8 mouse cellular contexts compared by ENCODE assay signal in genomic region chr6:140336414-140336941, GRCm38 (mm10).
DNase-seq lines count a peak whose midpoint lies in the region; ATAC-seq lines count a peak whose summit lies in the region.
"Had no signal": no experiment of that assay in that cellular context is flagged by ENCODE, and none has a peak within 500 bp of the region (broad histone marks: within the 10 kb centered on the region; RNA-seq: fewer than 3 reads in every experiment).

No protein-coding gene starts in this region.

- peaks cover 31% of the 10 kb centered on the region for H3K4me1 ChIP-seq in hindbrain, embryonic 13.5 days (replicated peaks)
- H3K4me1 ChIP-seq in midbrain, embryonic 12.5 days: peaks cover 20% of the 10 kb centered on the region

- no peaks in the 10 kb centered on the region for H3K27me3 ChIP-seq in hindbrain, embryonic 13.5 days
- H3K27me3 ChIP-seq in midbrain, embryonic 12.5 days: no peaks in the 10 kb centered on the region

- H3K36me3 ChIP-seq in hindbrain, embryonic 13.5 days: no peaks in the 10 kb centered on the region
- H3K36me3 ChIP-seq in midbrain, embryonic 12.5 days: no peaks in the 10 kb centered on the region

- peak; percentile 44 for ATAC-seq in hindbrain, embryonic 13.5 days (ENCODE audit: low FRiP score)
- peak; percentile 80 for ATAC-seq in midbrain, embryonic 12.5 days (ENCODE audit: low FRiP score, low read depth)

- peak overlapping the region; percentile 71 for H3K27ac ChIP-seq in hindbrain, embryonic 13.5 days
- H3K27ac ChIP-seq in midbrain, embryonic 12.5 days (replicated peaks): peak overlapping the region; percentile 76

- DNase-seq in Muller cell, postnatal 12 days (ENCODE audit: inconsistent ontology term): peak; percentile 83
- peak; percentile 76 for DNase-seq in embryo, embryonic 10 days (ENCODE audit: low spot score)
- DNase-seq in cerebellum, postnatal 4 days (ENCODE audit: low spot score in 2 of 2): no peak
- DNase-seq in frontal cortex, adult 2 months (ENCODE audit: extremely low spot score in 1 of 2, low spot score in 1 of 2): no peak
- DNase-seq in left cerebral cortex, adult 8-10 months (ENCODE audit: low spot score in 2 of 2): no peak
- DNase-seq: left cerebral cortex, postnatal 4 days had no signal

- peak overlapping the region; percentile 20; the same call in 1 of the 2 replicates for H3K4me2 ChIP-seq in hindbrain, embryonic 13.5 days
- peak overlapping the region; percentile 43 for H3K4me2 ChIP-seq in midbrain, embryonic 12.5 days (replicated peaks)

- no peak overlapping the region for H3K9ac ChIP-seq in hindbrain, embryonic 13.5 days
- H3K9ac ChIP-seq in midbrain, embryonic 12.5 days (replicated peaks): no peak overlapping the region

- H3K4me3 ChIP-seq in hindbrain, embryonic 13.5 days: no peak overlapping the region
- H3K4me3 ChIP-seq in midbrain, embryonic 12.5 days: no peak overlapping the region

- no peaks in the 10 kb centered on the region for H3K9me3 ChIP-seq in hindbrain, embryonic 13.5 days
- no peaks in the 10 kb centered on the region for H3K9me3 ChIP-seq in midbrain, embryonic 12.5 days

- under 1% methylated on average over 13 of the region's 13 CpGs for WGBS in hindbrain, embryonic 13.5 days
- WGBS in midbrain, embryonic 12.5 days: under 1% methylated on average over 13 of the region's 13 CpGs

Comparison
In these comparisons a context has a peak if more than half of its experiments do, and no peak if none do; other contexts are left out.
1. DNase-seq: peak in Muller cell, postnatal 12 days (single experiment) and embryo, embryonic 10 days (single experiment); none in cerebellum, postnatal 4 days (0 of 2), frontal cortex, adult 2 months (0 of 2) and left cerebral cortex, adult 8-10 months (0 of 2).